Mouse (Mus musculus) adrenal gland, adult 8-10 months (tissue): Measurements from ENCODE around the gene LTO1. TPM values are rescaled to one million over a fixed set of nuclear protein-coding genes. Genes with fewer than 3 reads are reported as not detected.

Experiments used
- DNase-seq: peaks from one replicate; pipeline ENCODE4 v3.0.0; 2022
- total RNA-seq, 4 experiments: library from RNA; stranded (reverse); gene quantifications; 2 replicates each; pipeline ENCODE4 v1.2.4; 2022

LTO1 gene
- total RNA-seq, 4 experiments from 2014 or later = 27.1 to 39.7 (median 31.2) TPM

DNA sequence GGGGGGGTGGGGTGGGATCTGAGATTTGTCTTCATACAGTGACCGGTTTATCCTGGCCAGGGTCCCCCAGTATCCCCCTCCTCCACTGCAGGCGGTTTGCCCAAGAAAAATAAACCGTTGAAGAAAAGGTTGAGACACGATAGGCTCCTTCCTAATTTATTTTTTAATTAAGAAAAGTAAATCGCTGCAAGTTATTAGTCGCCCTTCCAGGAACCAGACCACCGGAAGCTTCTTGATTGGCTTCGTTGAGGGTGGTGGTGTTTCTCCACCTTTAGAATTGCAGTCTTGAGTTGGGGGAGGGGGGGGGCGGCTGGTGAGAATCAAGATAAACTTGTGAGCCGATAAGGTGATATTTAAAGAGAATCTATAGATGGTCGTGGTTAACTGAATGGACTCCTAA, 25.7 kb downstream of the LTO1 start:
- no peak for DNase-seq

DNA sequence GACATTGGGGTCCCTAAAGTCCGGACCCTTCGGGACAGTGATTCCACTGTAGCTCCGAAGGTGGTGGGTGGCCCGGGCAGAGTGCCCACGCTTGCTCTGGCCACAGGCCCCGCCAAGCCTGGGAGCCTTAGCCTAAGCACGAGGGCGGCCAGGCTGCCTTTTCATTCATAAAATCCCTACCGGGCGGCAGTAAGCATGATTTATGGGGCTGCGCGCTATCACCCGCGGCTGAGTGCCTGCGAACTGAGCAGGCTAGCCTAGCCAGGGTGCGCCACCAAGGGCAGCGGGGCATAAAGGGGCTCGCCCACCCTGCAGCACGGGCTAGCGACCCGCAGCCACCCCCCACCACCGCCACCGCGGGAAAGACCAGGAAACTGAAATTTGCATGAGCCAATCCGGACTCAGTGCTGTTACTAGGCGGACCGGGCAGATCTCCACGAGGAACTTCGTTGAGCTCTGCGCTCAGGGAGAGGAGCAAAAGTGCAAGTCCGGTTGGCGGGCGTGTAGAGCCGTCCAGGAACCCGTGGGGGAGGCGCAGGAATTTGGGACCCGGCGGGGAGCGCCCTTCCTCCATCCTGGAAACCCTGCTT, 26.4 kb downstream of the LTO1 start:
- peak; percentile 91 for DNase-seq

DNA sequence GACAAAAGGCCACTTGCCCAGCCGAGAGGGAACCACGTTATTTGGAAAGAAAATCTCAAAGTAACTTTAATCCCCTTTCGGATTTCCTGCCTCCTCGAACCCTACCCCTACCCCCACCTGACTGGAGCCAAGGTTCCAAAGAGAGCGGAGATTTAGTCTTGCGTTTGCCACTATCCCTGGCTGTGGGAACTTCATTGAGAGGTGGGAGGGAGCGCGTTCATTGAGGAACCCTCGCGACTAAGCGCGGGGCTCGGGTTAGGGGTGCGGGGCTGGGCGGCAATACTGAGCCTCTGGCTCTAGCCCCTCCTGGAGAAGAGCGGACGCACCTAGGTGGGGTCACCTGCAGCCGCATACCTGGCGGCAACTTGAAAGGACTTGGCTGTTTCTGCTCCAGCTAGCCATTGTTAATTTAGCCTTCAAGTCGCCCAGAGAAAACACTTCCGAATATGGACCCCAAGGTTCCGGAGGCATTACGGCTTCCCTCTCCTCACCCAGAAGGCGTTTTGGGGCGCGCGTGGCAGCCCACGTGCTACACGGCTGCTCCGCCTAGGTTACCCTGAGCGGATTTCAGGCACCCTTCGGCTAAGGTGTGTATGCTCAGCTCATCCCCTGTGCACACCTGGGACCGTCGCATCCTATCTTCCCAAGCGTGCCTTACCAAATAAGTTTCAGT, 27.3 kb downstream of the LTO1 start:
- DNase-seq = peak; percentile 41

DNA sequence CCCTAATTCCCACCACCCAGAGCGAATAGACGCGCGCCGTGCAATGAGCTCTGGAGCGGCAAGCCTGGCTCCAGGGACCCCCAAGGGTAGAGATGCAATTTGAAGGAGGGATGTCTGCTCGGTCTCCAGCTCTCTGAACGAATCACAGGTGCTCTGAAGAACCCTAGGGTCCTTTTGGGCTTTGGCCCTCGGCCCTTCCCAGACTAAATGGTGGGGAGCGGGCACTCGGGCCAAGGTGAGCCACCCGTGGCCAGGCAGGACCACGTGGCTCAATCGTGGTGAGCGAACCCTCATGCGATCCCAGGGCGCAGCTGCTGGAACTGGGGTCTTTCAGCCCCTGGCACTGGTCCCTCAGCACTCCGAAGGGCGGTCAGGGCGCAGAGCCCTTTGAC, 27.8 kb downstream of the LTO1 start:
- DNase-seq = no peak

DNA sequence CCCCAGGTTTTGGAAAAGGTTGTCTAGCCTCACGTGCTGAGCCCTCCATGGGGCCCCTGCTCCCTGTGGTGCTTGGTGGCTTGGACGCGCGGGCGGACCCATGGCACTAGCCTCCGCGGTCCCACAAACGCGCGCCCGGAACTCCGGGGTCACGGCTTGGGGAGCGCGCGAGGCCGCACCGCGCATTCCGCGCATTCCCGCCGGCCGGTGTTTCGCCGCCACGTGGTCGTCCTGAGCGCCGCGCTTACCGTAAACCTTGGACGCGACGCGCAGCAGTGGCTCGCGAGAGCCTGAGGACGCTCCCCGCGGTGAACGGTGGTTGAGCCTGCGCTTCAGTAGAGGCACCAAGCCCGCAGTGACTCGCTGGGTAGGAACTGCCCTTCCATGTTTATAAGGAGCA, 28.4 kb downstream of the LTO1 start:
- peak; percentile 69 for DNase-seq

DNA sequence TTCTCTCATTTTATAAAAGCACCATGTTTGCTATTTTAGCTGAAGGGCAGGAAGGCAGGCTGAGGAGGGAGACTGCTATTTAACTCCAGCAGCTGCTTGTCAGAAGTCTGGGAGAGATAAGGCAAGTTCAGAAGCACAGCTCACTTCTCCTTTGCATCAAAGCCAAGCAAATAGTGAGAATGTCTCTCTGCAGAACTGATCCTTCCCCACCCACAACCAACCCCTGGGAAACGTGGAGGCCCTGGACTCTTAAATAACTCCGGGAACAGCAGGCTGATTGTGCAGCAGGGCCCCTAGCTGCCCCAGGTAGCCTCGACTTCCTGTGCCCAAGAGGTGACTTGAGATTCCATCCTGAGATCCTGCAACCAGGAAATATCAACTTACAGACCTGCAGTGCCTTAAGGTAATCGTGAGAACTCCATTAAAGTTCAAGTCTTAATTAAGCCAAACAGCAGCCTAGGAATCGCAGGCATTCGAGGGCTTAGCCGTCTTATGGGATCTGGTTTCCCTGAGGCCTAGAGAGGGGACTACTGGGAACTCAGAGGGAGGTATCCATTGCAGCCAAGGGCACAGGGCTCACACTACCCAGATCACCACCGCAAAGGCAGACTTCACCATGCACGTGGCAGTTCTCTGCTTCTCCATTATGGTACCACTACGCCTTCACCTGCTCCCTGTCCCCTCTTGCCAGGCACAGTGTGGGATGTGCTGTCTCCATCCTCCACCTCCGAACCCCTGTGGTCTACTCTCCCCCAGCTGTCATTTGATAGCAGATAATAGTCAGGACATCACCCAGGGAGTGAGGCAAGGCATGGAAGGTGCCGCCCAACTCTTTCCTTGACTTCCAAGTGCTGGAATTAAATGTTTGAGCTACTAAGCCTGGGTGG, 43.9 kb downstream of the LTO1 start:
- no peak for DNase-seq

DNA sequence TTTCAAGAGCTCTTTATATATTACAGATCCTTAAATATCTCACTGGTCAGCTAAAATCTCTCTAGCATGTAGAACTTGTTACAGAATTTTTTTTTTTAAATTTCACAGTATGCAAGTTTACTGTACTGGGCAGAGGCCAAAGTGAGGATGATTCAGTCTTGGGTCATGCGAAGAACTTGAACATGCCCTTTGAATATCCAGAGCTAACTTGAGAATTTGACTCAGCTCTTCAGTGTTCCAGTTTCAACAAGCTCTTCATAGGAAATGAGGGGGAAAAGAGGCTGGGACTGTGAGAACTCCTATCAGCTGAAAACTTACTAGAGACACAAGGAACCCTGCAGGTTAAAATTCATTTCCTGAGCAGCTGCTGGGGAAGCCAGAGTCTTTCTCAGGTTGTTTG, 49.0 kb downstream of the LTO1 start:
- no peak for DNase-seq

DNA sequence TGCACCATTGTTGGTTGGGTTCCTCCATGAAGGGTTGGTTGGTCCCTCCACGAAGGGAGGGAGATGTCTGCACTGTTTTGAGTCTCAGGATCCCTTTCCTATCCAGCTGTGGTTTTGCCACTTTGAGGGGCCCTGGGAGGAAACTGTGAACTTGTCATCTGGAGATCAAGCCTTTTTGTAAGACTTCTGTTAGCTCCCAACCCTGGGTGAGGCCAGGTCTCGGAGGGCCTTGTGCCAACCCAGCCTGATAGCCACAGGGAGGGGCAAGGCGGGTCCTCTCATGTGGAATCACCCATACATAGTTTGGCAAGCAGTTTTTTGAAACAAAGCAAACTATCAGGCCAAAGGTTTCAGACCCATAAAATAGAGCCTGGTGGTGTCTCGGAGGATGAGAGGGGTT, 49.4 kb downstream of the LTO1 start:
- no peak for DNase-seq

DNA sequence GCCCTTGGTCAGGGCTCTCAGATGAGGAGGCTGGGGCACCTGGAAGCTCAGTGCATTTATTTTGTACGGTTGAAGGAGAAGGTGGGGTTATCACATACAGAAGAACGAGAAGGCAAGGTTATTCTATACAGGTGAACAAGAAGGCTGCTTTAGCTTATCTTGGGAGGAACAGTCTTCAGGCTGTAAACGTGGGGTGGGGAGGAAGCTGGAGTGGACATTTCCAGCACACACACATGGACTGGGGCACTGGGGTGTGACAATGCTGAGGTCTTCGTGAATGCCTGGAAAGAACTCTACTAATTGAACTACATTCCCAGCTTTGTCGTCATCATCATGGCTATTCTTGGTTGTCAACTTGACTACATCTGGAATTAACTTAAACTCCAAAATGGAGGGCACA, 51.0 kb downstream of the LTO1 start:
- DNase-seq = no peak

DNA sequence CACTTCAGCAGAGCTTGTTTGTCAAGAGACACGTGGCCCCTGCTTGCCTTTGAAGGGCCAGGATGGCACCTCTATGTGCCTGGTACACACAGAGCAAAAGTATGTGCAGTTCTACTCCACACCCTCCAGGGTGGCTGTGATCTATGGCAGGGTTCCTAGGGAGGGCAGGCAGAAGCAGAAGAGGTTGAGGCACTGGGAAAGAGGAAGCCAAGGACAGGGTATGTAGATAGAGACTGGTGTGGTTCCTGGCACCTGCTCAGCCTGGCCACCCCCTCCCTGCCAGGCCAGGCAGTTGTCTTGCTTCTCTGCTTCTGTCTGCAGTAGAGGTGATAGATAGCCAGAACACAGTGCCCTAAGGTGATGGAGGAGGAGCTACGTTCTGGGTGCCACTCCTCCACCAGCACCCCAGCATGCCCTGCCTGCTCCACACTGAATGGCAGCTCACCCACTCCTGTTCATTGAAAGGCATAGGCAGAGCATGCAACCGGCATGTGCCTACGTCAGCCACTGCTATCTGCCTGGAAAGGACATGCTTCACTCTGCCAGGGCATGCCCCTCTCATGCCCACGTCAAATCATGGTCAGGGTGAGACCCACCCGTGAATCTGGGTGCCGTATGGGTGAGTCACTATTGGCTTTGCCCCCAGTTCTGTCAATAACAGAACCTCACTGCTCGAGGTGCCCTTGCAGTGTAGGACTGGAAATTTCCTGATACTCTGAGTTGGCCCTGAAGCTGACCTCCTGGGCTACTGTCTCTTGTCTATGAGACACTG, 56.3 kb downstream of the LTO1 start:
- DNase-seq = peak; percentile 81

DNA sequence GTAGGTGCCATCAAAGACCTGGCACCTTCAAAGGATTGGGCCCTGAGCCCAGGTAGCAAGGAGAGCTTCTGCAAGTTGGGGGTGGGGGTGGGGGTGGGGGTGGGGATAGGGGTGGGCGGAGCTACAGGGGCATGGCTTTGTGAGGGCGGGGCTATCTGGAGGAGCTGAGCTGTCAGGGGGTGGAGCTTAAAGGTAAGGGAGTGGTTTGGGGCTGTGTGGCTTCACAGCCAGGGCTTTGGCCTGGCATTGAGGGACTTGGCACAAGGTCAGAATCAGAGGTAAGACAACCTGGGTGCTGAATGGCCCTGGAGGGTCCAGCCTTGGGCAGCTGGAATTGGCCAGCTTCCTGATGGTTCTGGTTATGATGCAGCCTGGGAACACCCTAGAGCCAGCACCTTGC, 56.9 kb downstream of the LTO1 start:
- no peak for DNase-seq

DNA sequence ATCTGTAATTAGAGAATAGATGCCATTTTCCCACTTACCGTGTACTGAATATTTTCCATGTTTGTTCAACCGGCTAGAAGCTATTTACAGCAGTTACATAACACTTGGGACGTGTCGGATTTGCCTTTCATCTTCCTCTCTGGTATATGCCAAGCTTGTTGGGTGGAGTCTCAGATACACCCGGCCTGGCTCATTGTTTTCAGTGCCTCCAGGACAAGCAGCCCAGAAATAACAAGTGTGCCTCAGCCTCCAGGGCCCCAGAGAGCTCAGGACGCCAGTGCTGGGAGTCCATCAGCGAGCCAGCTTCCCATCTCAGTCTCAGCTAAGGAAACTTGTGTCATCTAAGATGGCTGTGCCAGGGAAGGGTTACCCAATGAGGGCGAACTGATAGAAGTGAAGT, 58.6 kb downstream of the LTO1 start:
- DNase-seq = no peak

DNA sequence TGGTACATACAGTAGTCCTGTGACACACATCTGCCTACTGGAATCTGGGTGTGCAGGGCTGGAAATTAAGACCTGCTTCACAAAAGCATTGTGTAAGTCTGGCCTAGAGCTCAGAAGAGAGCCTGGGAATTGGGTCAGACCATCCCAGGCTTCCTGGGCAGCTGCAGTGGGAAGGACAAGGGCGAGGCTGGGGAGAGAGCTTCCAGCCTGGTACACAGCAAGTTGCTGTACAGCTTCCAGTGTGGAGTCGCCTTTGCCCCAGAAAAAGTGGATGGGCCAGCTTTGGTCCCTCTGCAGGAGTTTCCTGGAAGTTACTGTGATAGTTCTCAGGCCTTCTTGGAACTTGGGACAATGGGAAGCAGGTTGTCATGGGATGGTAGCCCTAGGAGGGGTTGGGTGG, 62.2 kb downstream of the LTO1 start:
- no peak for DNase-seq

DNA sequence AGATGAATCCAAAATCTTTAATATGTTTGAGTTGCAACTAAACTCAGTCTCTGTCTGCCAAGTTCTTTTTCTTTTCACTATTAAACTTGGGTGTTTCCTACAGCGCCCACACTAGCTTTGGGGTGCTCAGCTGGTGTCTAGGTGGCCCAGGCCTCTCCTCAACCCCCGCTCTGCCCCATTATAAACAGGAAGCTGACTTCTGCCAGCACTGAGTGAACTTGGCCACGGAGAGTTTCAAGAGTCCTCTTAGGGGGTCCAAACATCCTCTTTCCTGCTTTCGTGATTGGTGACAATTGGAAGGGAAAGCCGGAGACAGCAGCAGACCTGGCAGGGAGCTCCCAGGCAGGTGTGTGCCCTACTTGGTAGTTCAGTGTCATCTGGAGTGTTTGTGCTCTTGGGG, 64.9 kb downstream of the LTO1 start:
- no peak for DNase-seq

Other genes with a start within 250 kb of the LTO1 start
- 10 to 100 TPM; 21.7 to 34.5 (median 29.8) TPM for gene Ano1, start 163.1 kb upstream of the LTO1 start, total RNA-seq
- gene Fgf3, start 77.0 kb upstream of the LTO1 start, total RNA-seq = 1 to 10 TPM in 3 of 4 experiments, under 1 TPM in 1; 0.67 to 2.8 (median 2.0) TPM
- gene Fgf4, start 67.7 kb upstream of the LTO1 start, total RNA-seq = not detected
- gene Fgf15, start 18.6 kb upstream of the LTO1 start, total RNA-seq = under 1 TPM in 3 of 4 experiments, not detected in 1; 0.31 to 0.46 (median 0.32) TPM
- 100 to 1,000 TPM; 177 to 201 (median 190) TPM for gene Ccnd1, start 24.8 kb downstream of the LTO1 start, total RNA-seq